Mouse (Mus musculus) brain, adult 10 weeks (tissue): ENCODE data around the gene Pde3b. TPM values are rescaled to one million over a fixed set of nuclear protein-coding genes. Genes with fewer than 3 reads are reported as not detected.

Experiments
- polyA plus RNA-seq: library from polyadenylated mRNA; stranded (reverse); fragments of 350-450 nt; fragmentation: Illumina TruSeq; extraction: RNeasy Lipid Tissue Mini Kit (QIAGEN cat#74804); gene quantifications from one replicate; pipeline ENCODE4 v1.2.3, GENCODE M21; 2015; ENCODE audit warnings: low read depth, low replicate concordance

The Pde3b gene
- 4.4 TPM for polyA plus RNA-seq

GRCm38 (mm10) chr7:114414421-114415335 lies at the start of gene Pde3b:
Gene Pde3b, plus strand, starts transcription at chr7:114415281.

GRCm38 (mm10) chr7:114562531-114563241 lies 147.6 kb downstream of the Pde3b start, which contains the start of gene Cyp2r1:
Gene Cyp2r1, minus strand, starts transcription at chr7:114562972.

Other genes starting within 250 kb of the Pde3b start
- 62.3 TPM for gene Copb1, start 160.6 kb upstream of the Pde3b start, polyA plus RNA-seq
- gene Psma1, start 139.2 kb upstream of the Pde3b start, polyA plus RNA-seq, result 200 TPM
- 1.2 TPM for gene Cyp2r1, start 147.7 kb downstream of the Pde3b start, polyA plus RNA-seq
- gene Calca, start 221.1 kb downstream of the Pde3b start, polyA plus RNA-seq, result 6.5 TPM